Mouse (Mus musculus) left cerebral cortex, postnatal 14 days (tissue): ENCODE data around the gene Abcc3. TPM values are rescaled to one million over a fixed set of nuclear protein-coding genes. Genes with fewer than 3 reads are reported as not detected.

Experiments used
- DNase-seq, 2 experiments: peaks; one replicate each; pipeline ENCODE4 v3.0.0; 2021 to 2022; ENCODE audit warnings: low spot score in 2 of 2, mixed read lengths in 1 of 2
- intact Hi-C: fragments of 180-260 bp; cut with DNase I; formaldehyde crosslinking; loops from one replicate; pipeline ENCODE4 v1.15.1; 2025
- total RNA-seq, 2 experiments: library from RNA; stranded (reverse); gene quantifications; 2 replicates each; pipeline ENCODE4 v1.2.3; 2021

Gene Abcc3
- total RNA-seq, 2 experiments from 2014 or later: 1.6 to 2.3 TPM

DNA sequence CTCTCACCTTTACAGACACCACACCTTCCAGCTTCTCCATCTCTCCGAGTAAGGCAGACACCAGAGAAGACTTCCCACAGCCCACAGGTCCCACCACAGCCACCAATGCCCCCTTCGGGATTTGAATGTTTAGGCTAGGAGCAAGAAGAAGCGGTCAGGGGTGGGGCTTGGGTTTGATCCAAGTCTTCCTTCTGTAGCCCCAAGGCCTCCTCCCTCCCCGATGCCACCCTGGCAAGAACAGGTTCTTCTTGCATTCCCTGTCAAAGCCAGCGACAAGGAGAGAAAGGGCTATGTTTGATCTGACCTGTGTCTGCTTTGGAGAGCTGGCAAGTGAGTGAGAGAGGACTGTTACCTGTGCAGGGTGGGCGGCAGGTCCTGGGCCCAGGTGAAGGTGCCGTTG is 29.1 kb downstream of the Abcc3 start:
- no peak for DNase-seq
- intact Hi-C loops: no loop called here

DNA sequence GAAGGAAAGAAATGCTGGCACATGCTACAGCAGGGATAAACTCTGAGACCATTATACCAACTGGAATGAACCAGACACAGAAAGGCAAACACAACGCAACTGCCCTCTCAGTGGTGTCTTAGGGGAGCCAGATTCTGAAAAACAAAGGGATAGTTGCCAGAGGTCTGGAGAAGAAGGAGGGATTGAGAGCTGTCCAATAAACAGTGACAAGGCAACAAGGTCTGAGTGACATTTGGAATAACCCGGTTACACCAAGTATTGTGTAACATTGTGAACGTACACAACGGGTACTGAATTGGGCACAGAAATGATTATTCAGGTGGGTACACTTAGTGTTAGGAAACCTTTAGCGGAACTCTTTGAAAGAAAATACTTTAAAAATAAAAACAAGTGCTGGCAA is 30.7 kb downstream of the Abcc3 start:
- DNase-seq: no peak
- intact Hi-C loops: no loop called here

DNA sequence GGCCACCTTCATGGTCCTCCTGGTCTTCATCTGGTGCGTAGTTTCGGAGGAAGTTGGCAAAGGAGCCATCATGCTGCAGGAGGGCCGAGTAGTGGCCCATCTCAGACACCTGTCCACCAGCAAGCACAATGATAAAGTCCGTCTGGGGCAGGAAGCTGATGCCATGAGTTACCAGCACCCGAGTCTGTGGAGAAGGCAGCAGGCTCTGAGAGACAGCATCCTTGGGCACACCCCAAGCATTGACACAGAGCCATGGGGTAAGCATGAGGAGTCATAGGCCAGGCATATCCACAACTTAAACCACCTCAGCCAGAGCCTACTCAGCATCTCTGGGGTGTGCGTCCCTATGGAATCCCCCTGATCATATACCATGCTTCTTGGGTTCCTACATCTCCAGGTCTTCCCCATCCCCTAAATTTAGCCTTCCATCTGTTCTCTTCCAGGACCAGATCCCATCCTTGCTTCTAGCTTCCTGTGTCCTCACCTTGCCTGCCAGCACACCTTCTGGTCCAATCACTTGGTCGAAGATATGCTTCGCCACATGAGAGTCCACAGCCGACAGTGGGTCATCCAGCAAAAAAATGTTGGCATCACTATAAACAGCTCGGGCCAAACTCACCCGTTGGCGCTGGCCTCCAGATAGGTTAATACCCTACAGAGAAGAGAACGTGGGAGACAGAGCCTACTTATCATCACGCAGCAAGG is 31.5 kb downstream of the Abcc3 start:
- intact Hi-C loops: no loop called here
- no peak for DNase-seq

DNA sequence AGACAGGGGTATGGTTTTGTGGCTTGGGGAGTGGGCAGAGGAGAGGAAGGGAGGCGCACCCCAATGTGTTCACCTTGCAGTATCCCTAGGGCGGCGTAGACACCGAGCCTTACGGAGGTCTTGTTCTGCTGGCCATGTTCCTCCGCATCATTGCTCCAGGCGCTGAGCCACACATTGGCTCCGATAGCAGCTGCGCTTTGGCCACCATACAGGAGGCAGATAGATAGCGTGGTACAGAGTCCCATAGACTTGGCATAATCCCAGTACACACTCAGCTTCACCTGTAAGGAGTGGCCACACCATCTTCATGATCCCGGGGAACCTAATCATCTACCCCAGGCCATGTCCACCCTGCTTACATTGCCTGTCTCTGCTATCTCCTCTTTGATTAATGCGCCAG is 33.6 kb downstream of the Abcc3 start:
- DNase-seq: no peak
- intact Hi-C loops: loop anchor here (5.0 kb wide), 1 partner anchor 43 kb away; no protein-coding TSS in a partner anchor

DNA sequence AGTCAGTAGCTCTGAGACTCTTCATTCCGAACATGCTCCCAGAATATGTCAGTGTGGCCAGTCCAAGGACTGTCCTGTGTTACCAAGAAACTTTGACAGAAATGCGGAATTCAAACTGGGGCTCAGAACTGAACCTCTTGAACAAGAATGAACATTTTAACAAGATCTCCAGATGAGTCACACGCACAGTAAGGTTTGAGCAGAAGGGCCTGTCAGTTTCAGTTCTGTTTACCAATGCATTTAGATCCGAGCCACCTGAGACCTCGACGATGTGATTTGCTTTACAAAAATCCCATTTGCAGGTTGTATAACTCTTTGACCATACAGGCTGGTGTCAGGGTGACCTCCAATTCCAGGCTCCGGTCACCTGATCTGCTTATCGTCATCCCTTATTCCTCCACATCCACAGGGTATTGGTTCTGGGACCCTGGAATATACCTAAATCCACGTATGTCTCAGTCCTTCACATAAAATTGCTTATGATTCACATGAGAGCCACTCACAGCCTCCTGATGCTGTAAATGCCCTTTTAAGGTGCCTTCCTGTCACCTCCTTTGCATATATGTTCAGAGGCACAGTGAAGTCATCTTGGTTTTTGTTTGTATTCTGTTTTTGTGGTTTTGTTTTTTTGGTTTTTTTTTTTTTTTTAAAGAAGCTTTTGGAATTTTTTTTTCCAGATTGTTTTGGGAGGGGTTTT is 37.1 kb downstream of the Abcc3 start:
- intact Hi-C loops: loop anchor here (5.0 kb wide), 1 partner anchor 47 kb away; no protein-coding TSS in a partner anchor

DNA sequence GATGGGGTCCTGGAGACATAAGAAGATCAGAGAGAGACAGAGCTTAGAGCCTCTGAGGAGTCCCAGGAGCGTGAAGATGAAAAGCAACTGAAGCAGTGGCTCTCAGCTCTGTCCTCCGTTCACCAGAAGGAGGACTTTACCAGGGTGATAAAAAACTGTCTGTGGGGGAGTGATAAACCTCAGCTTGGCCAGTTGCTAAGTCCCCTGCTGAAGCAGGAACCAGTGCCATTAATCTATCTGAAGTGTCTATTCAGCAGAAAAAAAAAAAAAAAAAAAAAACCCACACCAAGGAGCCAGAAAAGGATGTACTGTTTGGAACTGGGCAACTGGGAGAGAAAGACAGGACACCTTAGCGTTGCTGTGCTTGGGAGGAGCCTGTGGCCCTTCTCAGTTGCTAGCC is 41.7 kb downstream of the Abcc3 start:
- intact Hi-C loops: no loop called here
- DNase-seq: no peak

More for the DNA sequence above, 37.1 kb downstream of the Abcc3 start:
- no peak for DNase-seq

DNA sequence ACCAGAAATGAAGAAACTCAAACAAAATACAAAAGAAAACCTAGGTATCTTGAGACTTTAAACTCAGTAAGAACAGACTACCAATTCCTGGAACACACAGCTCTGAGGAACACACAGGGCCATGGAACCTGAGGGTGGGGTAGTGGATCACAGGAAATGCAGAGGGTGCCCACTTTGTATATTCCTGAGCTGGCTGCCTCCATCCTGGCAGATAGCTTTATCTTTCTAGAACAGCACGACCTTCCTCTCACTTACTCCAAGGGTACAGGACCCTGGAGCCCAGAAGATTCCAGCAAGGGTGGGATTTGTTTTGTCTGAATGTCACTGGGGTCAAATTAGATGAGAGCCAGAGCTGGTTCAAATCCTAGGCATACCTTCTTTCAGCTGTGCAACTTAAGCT is 42.5 kb downstream of the Abcc3 start:
- DNase-seq: no peak
- intact Hi-C loops: no loop called here

DNA sequence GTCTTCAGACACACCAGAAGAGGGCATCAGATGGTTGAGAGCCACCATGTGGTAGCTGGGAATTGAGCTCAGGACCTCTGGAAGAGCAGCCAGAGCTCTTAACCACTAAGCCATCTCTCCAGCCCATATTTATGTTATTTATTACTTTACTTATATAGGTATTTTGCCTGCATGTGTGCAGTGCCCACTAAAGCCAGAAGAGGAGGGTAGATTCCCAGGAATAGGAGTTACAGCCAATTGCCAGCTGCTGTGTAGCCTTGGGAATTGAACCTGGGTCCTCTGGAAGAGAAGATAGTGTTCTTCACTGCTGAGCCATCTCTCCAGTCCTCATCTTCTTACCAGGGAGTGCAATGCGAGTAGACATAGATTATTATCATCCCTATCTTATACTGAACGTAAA is 43.0 kb downstream of the Abcc3 start:
- intact Hi-C loops: no loop called here
- no peak for DNase-seq

DNA sequence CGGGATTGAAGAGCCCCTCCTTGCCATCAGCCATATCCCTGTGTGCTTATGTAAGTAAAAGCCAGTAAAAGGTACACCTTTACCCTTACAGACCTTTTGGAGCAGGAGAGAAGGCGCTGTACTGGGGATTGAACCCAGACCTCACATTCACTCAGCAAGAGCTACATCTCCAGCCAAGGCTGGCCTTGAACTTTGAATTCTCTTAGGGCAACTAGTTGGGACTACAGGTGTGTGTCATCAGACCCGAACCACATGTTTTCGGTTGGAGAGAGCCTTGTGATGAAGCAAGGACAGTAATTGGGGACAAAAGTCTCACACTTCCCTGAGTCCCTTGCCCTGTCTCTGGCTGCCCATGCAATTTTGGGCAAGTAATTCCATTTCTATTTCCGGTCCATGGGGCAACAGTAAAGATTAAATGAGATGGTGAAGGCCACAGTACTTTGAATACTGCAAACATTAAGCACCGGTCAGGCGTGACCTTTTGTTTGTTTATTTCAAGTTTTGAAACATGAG is 45.7 kb downstream of the Abcc3 start:
- no peak for DNase-seq
- intact Hi-C loops: no loop called here

DNA sequence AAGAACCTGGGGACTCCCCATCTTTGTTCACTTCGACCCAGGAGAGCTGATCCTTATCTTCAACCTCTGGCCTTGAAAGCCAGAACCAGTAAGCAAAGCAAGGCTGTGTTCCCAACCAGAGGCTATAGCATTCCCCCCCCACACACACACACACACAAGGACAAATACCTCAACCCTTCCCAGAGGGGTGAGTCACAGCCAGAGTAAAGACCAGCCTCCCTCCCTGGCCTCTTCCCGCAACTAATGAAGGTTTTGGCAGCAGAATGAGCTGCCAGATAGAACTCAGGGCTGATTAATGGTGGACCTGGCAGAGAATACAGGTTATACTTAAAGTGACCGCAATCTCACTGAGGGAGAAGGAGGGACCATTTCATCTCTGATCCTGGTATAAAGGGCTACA is 46.2 kb downstream of the Abcc3 start:
- no peak for DNase-seq
- intact Hi-C loops: no loop called here

DNA sequence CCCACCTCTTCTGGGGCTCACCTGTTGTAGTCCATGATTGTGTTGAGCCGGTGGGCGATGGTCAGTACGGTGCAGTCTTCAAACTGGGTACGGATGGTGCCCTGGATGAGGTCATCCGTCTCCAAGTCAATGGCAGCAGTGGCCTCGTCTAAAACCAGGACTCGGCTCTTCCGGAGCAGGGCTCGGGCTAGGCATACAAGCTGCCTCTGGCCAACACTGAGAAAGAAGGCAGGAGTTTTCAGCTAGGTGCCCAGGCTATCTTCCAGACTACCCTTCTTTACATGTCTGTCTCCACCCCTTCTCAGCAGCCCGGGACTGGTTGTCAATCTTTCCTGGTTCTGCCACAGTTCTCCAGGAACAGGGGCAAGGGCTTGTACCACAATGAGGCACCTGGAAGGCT is 46.9 kb downstream of the Abcc3 start:
- intact Hi-C loops: no loop called here

DNA sequence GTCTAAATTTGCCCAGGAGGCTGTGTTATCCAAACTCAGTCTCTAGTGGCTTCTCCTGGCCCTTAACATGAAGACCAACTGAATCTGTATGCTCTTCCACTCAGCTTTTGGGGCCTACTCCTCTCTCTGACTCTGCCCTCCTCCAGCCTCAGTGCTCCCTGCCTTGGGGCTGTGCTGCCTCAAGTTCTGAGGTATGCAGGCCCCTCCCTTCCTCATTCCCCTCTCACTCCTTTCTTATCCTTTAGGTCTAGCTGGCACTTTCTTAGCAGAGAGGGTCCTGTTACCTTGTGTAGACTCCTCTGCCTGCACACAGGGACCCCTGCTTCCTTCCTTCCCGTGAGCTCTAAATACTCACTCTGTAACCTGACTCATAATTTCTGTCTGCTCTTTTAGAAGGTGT is 48.3 kb downstream of the Abcc3 start:
- DNase-seq: no peak
- intact Hi-C loops: loop anchor here (5.0 kb wide), 1 partner anchor 58 kb away; no protein-coding TSS in a partner anchor

More for the DNA sequence above, 46.9 kb downstream of the Abcc3 start:
- no peak for DNase-seq

DNA sequence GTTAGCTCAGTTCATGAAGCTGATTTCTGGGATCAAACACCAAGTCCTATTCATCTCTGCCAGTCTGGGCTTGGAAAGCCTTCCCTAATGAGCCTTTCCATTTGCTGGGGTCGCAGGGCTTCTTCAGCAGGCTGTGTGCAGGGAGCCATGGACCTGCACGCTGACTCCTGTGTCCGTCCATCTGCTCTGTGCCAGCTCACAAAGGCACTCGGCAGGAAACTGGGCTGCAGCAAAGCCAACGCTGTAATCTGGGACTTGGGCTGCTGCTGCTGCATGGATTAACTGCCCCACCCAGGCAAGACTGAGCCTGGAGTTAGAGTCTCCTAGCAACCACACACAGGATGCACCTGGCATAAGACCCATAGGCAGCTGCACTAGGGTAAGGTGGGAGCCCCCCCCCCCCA is 48.8 kb downstream of the Abcc3 start:
- DNase-seq: no peak
- intact Hi-C loops: loop anchor here (5.0 kb wide), 1 partner anchor 58 kb away; no protein-coding TSS in a partner anchor

DNA sequence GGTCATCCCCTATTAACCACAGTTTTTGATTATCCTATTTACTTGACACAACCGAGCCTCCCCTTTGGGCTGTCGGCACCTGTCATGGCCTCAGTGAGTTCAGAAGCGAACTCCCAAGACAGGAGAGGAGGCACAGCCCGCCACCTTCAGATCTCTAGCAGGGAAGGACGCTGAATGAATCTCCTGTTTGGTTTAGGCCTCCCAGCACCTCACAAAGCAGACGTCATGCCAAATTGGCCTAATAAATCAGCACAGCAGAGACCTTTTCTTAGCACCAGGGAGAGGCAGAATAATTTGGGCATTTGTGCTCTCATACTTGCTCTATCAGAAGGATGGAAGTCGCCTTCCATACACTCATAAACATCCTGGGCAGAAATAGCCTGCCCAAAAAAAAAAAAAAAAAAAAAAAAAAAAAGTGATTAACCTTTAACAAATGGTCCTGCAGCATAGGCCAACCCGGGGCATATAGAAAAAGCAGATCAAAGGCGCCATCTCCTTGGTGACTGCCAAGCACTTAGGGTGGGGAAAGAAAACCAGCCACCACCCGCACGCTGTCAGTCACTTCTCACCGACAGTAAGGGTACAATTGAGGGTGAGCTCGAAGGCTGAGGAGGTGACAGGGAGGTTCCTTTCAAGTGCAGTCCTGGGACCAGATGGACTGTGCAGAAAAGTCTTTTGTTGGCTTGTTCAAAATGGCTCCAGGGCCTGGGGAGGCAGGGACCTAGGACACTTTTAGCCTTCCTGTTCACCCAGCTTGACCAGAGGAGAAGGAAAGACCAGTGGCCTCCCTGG is 50.5 kb downstream of the Abcc3 start:
- intact Hi-C loops: loop anchor here (5.0 kb wide), 1 partner anchor 60 kb away; no protein-coding TSS in a partner anchor
- DNase-seq: no peak

DNA sequence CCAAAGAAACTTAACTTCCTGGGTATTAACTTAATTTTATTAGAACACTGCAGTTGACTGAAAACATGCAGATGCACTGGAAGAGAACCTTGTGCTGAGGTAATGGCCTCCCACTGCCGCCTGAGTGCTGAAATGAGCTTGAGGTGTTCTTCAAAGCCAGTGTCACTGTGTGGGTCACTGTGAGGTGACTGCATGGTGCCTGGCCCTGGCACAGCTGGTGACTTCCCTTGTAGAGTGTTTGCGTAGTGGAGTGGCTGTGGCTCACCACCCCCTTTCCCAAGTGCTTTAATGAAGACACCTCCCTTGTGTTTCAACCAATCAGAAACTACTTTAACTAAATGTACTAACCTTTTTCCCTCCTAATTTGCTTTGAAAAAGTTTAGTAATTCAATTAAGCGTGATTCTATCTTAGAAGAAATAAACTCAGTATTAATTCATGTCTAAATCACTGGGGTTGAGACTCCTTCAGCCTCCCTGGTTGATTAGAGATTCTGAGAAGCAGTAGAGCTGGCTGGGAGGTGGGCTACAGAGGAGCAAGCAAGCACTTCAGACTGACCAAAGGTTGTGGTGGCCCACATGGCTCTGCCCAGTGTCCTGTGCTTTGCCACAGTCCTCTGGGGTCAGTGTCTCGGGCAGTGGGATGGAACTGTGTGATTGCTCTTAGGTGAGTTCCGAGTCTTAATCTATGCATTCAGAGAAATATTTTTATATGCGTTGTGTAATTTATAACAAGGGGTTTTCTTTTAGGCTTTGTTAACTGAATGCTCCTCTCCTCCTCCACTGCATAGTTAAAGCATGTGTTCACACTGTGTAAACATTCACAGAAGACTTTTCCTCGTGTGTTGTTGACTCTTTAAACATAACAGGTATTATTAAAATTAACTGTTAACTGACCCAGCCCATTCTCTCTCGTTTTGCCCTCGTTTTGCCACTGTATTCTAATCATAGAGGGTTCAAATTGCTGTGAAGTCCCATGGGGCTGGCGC is 51.6 kb downstream of the Abcc3 start:
- DNase-seq: no peak
- intact Hi-C loops: loop anchor here (2.0 to 5.0 kb wide), 2 partner anchors 61 to 146 kb away; partner anchors contain the start of gene Spata20

DNA sequence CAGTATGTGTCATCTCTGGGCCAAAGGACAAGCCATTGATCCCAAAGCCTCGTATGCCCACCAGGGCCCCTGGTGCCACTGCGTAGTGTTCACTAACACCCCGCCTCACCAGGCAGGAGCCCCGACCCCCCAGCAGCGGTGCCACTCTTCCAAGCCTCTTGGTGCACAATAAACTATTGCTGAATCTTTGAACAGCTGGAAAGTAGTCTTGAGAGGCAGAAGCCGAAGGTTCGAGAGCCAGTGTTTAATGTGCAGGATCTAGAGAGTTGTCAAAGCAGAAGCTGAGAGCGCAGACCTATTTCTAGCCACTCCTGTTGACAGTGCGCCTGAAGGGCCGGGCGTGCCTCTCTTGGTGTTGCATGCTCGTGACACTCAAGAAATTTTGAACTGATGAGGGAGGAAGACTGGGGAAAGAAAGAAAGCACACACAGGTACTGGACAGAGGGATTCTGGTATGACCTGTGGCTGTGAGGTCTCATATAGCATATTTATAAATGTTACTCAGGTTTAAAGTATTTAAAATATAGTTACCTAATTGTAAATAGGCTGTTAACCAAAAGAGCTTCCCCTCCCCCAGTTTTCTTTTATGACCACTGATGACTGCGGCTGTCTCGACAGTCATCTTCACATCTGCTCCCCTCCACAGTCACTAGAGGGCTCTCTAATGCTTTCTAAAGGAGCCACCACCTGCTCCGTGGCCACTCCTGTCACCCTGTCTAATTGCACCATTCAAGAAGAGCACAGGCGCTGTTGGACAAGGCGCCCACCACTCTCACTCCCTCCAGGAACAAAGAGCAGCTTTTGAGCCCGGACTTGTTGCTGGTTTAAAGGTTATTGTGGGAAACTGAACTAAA is 52.8 kb downstream of the Abcc3 start:
- peak; percentile 56 to 74 for DNase-seq

DNA sequence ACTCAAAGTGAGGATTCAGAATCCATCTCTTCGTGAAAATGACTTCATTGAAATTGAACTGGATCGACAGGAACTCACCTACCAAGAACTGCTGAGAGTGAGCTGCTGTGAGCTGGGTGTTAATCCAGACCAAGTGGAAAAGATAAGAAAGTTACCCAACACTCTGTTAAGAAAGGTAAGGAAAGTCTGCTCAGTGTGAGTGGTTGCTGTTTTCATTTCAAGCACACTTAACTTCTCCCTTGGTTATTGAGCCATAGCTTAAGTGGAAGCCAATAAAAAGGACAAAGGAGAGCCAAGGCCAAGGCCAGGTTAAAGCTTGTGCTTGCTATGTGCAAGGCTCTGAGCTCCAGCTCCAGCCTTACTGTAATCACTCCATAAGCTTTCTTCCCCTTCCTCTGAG is 54.5 kb downstream of the Abcc3 start:
- no peak for DNase-seq
- intact Hi-C loops: loop anchor here (5.0 kb wide), 1 partner anchor 209 kb away; the partner anchor contains the start of gene Rsad1

More for the DNA sequence above, 52.8 kb downstream of the Abcc3 start:
- intact Hi-C loops: loop anchor here (2.0 to 5.0 kb wide), 3 partner anchors 62 to 207 kb away; partner anchors contain the start of genes Rsad1 and Spata20
